Mouse (Mus musculus): ENCODE results near the gene Nrxn2.

Nrxn2 gene

DNA sequence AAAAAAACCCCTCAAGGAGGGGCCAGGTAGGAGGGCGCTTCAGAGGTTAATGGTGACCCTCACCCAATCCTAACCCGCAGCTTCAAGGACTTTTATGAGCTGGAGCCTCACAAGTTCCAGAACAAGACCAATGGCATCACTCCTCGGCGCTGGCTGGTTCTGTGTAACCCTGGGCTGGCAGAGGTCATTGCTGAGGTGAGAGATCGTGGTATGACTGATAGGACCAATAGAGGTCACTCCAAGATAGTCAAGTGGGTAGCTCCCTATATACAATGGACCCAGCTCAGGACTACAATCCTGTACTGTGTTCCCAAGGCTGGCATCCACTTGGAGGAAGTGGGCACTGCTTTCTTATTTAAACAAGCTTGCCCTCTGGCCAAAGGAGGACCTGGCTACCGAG is 28.3 kb upstream of the Nrxn2 start:
- no peak for DNase-seq (ENCODE audit: low read depth, low spot score)

DNA sequence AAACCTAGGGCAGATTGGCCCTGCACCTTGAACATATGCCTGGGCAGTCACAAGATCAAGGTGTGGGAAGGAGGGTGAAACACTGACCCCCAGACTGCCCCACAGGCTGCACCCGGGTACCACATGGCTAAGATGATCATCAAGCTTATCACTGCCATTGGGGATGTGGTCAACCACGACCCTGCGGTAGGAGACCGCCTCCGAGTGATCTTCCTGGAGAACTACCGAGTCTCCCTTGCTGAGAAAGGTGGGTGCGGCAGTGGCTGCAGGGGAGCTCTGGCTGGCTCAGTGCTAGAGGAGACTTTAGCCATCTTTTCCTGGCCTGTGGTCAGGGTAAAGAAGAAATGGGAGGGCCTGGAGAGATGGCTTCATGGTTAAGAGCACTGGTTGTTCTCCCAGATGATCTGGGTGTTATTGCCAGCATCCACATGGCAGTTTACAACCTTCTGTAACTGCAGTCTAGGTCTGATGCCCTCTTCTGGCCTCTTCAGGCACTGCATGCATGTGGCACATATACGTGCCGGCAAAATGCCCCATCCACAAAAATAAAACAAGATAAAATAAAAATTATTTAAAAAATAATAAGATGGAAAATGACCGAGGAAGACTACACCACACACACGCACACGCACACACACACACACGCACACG is 25.7 kb upstream of the Nrxn2 start:
- no peak for DNase-seq (ENCODE audit: low read depth, low spot score)

DNA sequence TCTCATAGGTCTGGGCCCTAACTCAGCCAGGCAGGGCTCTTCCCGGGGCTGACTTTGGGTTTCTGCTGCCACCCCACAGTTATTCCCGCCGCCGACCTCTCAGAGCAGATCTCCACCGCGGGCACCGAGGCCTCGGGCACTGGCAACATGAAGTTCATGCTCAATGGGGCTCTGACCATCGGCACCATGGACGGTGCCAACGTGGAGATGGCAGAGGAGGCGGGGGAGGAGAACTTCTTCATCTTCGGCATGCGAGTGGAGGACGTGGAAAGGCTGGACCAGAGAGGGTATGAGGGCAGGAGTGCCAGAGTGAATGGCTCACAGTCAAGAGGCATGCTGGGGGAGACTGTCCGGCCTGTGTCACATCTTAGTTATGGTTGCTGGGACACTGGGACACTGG is 24.9 kb upstream of the Nrxn2 start:
- no peak for DNase-seq (ENCODE audit: low read depth, low spot score)

DNA sequence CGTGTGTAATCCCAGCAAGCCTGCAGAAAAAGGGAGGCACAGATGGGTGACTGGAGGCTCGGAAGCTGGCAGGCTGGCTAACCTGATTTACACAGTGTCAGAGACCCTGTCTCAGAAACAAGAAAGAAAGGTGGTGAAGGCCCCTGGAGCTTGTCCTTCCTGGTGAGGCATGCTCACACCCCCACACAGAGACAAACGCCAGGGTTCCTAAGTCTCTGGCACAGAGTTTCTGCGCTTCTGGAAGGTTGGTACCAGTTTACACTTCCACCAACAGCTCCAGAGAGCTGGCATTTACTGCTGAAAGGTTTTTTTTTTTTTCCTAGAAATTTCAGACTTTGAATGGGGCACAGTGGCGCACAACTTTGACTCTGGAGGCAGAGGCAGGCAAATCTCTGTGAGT is 22.3 kb upstream of the Nrxn2 start:
- no peak for DNase-seq (ENCODE audit: low read depth, low spot score)

DNA sequence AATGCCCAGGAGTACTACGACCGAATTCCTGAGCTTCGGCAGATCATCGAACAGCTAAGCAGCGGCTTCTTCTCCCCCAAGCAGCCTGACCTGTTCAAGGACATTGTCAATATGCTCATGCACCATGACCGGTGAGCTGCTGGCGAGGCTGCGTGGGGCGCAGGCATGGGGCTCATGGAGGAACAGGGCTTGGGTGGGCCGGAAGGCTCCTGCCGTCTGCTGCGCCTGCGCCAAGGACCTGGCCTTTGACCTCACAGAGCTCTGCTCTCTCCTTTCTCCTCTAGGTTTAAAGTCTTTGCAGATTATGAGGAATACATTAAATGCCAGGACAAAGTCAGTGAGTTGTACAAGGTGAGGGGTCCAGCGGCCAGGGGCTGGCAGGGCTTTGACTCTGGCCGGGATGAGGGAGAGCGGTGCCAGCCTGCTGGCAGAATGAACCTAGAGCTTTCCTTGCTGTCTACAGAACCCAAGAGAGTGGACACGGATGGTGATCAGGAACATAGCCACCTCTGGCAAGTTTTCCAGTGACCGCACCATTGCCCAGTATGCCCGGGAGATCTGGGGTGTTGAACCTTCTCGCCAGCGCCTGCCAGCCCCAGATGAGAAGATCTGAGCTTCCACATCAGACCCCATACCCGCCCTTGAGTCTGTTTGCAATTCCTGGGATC is 20.8 kb upstream of the Nrxn2 start:
- DNase-seq (ENCODE audit: low read depth, low spot score) = no peak

DNA sequence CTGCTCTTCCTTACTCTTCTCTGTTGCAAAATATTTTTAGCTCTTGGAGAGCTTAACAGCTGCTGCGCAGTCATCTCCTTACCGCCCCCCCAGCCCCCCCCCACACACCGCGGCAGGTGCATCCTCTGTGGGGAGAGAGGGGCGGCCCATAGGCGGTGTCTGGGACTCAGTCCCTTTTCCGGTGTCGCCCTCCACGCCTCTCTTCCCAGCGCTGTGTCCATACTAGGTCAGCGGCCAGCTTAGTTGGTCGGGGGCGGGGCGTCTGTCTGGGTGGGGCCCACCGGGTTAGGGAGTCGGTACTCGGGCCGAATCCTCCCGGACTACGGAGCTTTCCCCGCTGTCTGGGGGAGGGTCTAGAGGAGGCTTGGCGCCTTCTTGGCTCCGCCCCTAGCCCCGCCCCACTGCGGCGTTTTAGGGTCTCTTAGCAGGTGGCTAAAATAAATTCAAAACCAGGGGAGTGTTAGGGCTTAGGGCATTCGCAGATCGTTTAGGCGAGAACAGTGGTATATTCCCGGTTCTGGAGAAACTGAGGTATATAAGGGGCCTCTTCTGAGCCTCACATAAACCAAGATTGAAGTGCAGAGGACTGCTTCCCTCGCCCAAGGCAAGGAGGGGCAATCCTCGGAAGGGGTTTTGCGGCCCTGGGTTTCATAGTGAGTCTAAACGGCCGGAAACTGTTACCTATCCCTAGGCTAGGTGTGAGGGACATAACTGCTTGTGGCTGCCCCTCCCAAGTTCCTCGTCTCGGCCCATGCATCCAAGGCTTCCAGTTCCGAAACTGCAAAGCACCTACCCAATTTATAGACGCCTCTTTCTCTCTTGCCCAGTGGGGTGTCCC is 19.9 kb upstream of the Nrxn2 start:
- no peak for DNase-seq (ENCODE audit: low read depth, low spot score)

DNA sequence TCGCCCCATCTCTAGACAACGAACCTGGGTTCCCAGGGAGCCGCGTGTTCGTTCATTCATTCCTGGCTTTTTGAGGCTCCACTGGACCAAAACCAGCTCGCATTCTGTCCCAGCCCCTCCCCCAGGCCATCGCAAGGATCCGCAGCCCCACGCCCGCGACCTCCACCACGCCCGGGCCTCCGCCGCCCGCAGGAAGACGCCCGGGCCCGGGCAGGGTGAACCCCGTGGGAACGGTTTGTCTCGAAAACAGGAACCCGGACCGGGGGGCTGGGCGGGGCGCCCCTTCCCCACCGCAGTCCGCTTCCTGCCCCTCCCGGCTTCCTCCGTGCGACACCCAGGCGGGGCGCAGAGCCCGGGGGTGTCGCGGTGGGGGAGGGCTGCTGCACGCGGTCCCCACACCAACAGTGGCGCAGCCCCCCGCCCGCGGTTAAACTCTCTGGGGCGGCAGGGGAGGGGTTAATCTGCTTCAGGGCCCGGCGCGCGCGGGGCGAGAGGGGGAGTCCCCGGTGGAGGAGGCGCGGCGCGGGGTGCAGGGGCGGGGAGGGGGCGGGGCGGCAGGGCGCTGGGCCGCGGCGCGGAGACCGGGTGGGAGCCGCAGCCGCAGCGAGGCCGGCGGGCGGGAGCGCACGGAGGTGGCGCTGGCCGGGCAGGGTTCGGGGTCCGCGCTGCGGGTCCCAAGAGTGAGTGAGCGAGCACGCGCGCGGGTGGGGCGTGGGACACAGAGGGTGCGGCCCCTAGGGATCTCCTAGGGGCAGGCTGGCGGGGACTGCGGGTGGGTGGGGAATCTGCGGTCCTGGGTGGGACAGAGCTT is 19.0 kb upstream of the Nrxn2 start, which contains the start of gene Rasgrp2:
Rasgrp2 (plus strand) TSS at position 56 of the 811 bp plus-strand sequence.
- no peak for DNase-seq (ENCODE audit: low read depth, low spot score)

DNA sequence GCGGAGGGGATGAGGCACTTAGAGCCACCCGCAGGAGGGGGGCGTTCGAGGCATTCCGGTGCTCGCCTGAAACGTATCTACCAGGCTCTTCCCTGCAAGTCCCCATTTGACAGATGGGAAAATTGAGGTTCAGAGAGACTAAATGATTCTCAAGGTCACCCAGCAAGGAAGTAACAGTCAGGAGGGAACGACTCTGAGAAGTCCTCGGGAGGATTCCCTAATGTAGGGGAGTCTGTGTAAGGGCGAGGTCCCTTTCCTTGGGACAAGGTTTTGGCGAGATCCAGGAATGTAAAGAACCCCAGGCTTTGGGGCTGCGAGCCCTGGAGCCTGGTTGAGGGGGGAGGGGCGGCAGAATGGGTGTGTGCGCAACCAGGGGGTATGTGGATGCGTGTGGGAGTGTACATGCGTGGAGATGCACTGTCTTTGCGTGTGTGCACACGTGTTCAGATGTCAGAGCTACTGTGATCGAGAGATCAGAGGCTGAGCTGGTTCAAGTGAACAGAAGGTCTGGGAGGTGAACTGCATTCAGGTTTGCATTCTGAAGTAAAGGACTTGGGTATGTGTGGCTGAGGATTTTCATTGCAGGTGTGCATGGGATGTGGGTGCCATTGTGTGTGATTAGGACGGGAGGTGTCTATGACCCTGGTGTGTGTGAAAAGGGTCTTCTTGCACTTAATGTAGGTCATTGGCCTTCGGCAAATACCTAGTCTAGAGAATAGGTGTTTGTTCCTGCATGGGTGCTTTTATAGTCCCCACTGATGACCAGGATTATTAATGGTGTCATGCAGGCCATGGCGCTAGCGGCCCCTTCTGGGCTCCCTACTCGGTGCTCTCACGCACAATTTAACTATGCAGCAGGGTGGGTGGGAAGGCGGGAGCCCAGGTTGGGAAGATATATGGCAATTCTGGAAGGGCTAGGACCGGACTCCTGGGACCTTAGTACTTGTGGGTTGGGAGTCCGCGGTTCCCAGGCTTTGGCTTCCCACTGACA is 18.1 kb upstream of the Nrxn2 start:
- DNase-seq (ENCODE audit: low read depth, low spot score) = no peak

DNA sequence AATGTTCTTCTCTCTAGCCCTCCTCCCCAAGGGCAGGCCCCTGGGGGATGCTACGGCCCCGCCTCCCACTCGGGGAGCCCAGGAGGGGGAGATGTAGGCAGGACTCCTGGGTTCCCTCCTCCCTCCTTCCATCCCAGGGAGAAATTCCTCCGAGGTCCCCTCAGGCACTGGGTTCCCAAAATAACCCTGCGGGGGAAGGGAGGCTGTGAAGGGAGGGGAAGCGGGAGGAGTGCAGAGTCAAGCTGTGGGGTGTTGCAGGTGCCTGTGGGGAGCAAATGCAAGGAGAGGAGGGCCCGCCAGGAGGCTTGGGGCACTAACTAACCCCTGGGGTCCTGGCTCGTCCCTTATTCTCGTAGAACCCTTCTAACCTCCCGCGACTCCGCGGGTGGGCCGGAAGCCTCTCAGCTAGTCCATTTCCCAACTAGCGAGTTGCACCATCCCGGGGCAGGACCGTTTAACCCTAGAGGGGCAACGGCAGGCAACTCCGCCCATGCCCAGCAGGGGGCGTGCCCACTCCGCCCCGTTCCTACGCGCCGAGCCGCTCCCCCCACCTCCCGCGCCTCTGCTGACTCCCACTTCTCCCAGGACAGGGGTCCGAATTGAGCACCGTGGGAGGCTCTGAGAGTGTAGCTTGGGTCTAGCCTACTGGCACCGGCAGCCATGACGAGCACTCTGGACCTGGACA is 17.3 kb upstream of the Nrxn2 start:
- DNase-seq (ENCODE audit: low read depth, low spot score) = peak; percentile 53

DNA sequence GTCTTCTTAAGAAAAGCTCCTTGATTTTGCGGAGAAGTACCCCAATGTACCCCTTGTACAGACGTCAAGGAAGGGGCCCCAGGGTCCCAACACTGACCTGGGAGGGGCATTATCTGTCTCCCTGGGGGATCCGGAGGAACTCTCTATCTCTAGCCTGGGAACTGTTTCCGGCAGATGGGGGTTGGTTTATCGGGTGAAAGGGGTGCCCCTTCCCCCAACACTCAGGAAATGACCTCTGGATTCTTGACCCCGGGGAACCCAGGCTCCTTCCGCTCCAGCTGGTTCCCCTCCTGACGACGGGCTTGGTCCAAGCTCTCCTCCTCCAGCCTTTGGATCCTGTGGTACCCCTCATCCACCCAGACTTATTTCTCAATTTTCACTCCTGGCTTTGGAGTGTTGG is 16.6 kb upstream of the Nrxn2 start:
- no peak for DNase-seq (ENCODE audit: low read depth, low spot score)

DNA sequence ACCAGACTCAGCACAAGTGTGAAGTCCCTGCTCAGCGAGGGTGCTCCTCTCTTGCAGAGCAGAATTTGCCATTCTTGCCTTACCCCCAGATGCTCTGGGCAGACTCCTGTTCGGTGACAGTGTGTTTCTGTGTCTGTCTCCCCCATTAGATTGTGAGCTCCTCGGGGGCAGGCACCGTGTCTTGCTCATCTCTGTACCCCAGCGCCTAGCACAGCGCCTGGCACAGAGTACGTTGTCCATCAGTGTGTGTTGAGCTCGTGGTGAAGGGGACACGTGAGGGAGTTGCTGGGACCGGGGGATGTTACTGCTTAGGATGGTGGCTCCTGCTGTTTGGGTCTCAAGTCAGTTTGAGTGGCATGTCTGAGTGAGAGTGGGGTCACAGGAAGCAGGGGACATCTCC is 14.7 kb upstream of the Nrxn2 start:
- DNase-seq (ENCODE audit: low read depth, low spot score) = no peak

DNA sequence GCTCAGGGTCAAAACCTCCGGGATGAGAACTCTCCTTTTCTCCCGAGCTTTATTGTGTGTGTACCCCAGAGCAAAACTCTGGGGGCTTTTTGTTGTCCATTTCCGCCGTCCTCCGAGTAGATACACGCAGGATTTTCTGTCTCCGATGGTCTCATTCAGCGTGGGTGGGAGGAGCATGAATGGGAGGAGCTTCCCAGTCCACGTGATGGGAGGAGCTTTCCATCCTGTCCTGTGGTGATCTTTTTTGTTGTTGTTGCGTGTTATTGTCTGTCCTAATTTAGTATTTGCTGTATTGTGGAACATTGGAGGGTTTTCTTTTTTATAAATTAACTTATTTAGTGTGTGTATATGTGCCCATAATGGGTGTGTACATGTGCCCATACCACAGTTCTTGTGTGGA is 13.1 kb upstream of the Nrxn2 start:
- no peak for DNase-seq (ENCODE audit: low read depth, low spot score)

DNA sequence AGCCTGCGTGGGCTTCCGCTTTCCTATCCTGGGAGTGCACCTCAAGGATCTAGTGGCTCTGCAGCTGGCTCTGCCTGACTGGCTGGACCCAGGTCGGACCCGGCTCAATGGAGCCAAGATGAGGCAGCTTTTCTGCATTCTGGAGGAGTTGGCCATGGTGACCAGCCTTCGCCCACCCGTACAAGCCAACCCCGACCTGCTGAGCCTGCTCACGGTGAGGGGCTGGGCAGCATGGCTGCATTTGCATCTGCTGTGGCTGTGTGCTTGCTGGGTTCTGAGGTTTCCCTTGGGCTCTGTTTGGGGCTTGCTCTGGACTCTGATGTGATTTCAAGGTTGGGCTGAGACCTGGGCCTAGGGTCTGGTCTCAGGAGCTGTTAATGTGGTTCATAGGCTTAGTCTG is 11.4 kb upstream of the Nrxn2 start:
- DNase-seq (ENCODE audit: low read depth, low spot score) = no peak

DNA sequence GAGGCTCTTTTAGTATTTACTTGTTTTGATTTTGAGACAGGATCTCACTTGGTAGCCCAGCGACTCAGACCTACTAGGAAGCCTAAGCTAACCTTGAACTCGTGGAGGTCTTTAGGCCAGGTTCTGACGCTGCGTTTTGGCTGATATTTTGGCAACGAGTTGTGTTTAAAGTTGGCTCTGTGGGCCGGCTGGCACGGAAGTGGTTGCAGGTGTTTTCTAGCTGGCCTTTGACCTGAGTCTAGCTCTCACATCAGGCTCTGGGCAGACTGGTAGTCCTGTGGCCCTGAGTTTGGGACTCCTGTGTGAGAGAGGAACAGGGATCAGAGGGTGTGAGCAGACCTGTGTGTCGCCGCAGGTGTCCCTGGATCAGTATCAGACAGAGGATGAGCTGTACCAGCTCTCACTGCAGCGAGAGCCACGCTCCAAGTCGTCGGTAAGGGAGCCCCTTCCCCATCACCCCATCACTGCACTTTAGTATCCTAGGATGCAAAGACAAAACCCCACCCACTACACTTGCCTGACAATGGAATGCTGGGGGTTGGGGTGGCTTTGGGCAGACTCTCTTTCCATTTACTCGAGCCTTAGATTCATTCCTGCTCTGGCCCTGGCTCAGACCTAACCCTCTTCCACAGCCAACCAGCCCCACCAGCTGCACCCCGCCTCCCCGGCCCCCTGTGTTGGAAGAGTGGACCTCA is 10.6 kb upstream of the Nrxn2 start:
- no peak for DNase-seq (ENCODE audit: low read depth, low spot score)

DNA sequence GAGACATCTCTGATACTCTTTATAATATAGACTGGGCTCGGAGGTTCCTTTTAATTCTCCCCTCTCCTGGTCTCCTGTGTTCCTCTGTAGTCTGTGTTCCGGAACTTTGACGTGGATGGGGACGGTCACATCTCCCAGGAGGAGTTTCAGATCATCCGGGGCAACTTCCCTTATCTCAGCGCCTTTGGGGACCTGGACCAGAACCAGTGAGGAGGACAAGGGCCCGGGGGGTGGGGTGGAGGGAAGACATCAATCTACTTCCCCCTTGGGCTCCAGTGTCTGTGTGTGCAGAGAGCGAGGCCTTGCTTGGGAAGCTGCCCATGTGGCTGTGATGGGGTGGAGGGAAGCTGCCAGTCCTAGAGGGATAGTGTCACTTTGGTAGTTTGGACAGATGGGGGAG is 9.8 kb upstream of the Nrxn2 start:
- no peak for DNase-seq (ENCODE audit: low read depth, low spot score)

DNA sequence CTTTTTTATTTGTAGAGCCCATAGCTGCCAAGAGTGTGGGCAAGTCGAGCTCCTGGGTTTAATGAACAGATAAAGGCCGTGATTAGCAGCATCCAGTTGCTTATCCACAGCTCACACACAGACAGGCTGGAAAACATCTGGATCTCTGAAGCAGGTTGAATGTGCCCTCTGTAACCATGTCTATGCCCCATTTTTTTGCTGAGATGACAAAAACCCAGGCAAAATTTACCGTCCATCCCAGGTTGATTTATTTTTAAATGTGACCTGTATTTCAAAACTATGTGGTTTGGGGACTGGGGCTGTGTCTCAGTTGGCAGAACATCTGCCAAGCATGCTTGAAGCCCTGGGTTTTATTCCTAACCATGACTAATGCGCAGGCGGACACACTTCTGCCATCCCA is 9.4 kb upstream of the Nrxn2 start:
- DNase-seq (ENCODE audit: low read depth, low spot score) = no peak

DNA sequence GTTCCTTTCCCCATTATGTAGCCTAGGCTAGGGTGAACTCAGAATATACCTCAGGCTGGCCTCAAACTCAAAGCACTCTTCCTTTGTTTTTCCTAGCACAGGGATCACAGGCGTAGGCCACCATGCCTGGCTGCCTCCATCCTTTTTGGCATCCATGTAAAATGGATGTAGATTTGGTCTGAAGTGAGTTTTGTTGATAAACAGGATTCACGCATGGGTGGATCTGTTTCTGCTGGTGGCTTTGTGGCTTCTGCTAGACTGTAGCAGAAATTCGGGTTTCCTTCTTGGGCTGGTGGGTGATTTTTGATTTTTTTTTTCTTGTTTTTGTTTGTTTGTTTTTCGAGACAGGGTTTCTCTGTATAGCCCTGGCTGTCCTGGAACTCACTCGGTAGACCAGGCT is 8.6 kb upstream of the Nrxn2 start:
- no peak for DNase-seq (ENCODE audit: low read depth, low spot score)

DNA sequence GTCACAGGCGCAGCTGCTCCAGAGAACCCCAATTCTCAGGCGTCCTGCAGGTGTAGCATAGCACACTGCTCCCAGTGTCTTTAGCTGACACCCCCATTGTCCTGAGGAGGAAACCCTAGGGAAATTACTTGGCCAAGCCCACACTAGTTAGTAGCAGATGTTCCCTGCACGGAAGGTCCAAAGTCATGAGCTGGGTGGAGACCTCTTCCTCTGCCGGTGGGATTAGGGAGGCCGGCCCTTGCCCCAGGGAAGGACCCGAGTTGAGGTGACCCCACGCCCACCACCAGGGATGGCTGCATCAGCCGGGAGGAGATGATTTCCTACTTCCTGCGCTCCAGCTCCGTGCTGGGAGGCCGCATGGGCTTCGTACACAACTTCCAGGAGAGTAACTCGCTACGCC is 5.7 kb upstream of the Nrxn2 start:
- DNase-seq (ENCODE audit: low read depth, low spot score) = no peak

DNA sequence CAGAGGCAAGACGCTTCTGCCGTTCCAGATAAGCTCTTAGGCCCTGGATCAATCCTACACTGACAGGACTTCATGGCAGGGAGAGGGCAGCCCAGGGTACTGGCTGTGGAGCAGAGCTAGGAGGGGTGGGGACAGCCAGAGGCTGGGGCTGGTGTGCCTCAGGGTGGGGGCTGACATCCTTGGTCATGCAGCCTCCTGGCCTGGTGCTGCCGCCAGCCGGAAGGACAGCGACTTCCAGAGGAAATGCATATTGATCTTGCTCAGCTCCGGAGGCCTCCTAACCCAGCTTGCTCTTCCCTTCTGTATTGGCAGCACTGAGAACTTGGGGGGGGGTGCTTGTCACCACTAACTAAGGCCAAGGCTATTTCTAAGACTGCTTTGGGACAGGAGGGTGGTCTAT is 3.1 kb upstream of the Nrxn2 start:
- DNase-seq (ENCODE audit: low read depth, low spot score) = no peak
